Mouse (Mus musculus): ENCODE measurements around the gene Lypd4. TPM values are rescaled to one million over a fixed set of nuclear protein-coding genes. Genes with fewer than 3 reads are reported as not detected.

The Lypd4 gene
- 0.13 TPM in 1 of 2 replicates, not detected in the other for polyA plus RNA-seq (2015; fragmentation: Nextera tagmentation; extraction: Ambion mirVana)

GRCm38 (mm10) chr7:24869532-24870165 is at the start of gene Lypd4, which contains the start of gene Dmrtc2:
Lypd4 (minus strand) TSS chr7:24869941.
Dmrtc2 (plus strand) TSS chr7:24870057.
- 0 out of 2 replicates have a peak, but pooled peaks have one; percentile 45 for ATAC-seq (replicated peaks)
- no peak within 1 kb of the TSS for H3K4me3 ChIP-seq
- H3K9me3 ChIP-seq, result no peaks in the 10 kb centered on the region
- H3K4me1 ChIP-seq, result no peaks in the 10 kb centered on the region
- WGBS, result 51% methylated on average over 39 of the region's 41 CpGs
- H3K4me2 ChIP-seq, result no peak within 1 kb of the TSS; the same call in 1 of the 2 replicates
- no peak within 1 kb of the TSS for H3K27ac ChIP-seq
- 0 out of 2 replicates have a peak, but pooled peaks cover 4% of the 10 kb centered on the region for H3K27me3 ChIP-seq (replicated peaks)
- H3K9ac ChIP-seq, result no peak within 1 kb of the TSS
- H3K36me3 ChIP-seq (replicated peaks), result no peaks in the 10 kb centered on the region

GRCm38 (mm10) chr7:24918763-24919323 is 49.1 kb upstream of the Lypd4 start:
- Histone ChIP-seq H3K36me3 (replicated peaks) (peaks cover 44% of the 10 kb centered on the region), H3K27me3 (replicated peaks) (no peaks in the 10 kb centered on the region), H3K9ac (no peak overlapping the region), H3K27ac (no peak overlapping the region), H3K9me3 (no peaks in the 10 kb centered on the region), H3K4me2 (no peak overlapping the region), H3K4me1 (no peaks in the 10 kb centered on the region), H3K4me3 (no peak overlapping the region)
- 94% methylated on average over 20 of the region's 20 CpGs for WGBS
- ATAC-seq (replicated peaks), result no peak

- peaks cover 22% of the 10 kb centered on the region for H3K36me3 ChIP-seq (replicated peaks)
- no peak for ATAC-seq (replicated peaks)
- H3K4me2 ChIP-seq, result no peak overlapping the region
- H3K27ac ChIP-seq, result no peak overlapping the region
- H3K9ac ChIP-seq, result no peak overlapping the region
- WGBS, result 95% methylated on average over 14 of the region's 14 CpGs
- 0 out of 2 replicates have a peak, but pooled peaks cover 1% of the 10 kb centered on the region for H3K4me1 ChIP-seq
- H3K4me3 ChIP-seq, result no peak overlapping the region
- H3K9me3 ChIP-seq, result no peaks in the 10 kb centered on the region
- no peaks in the 10 kb centered on the region for H3K27me3 ChIP-seq (replicated peaks)
Measured at GRCm38 (mm10) chr7:24912480-24912879, 42.7 kb upstream of the Lypd4 start.

- Histone ChIP-seq H3K36me3 (replicated peaks) (0 out of 2 replicates have a peak, but pooled peaks cover 2% of the 10 kb centered on the region), H3K4me1 (peaks cover 38% of the 10 kb centered on the region), H3K9ac (no peak overlapping the region), H3K27ac (no peak overlapping the region), H3K4me2 (no peak overlapping the region), H3K4me3 (no peak overlapping the region), H3K9me3 (no peaks in the 10 kb centered on the region), H3K27me3 (replicated peaks) (no peaks in the 10 kb centered on the region)
- 45% methylated on average over 13 of the region's 13 CpGs for WGBS
- no peak for ATAC-seq (replicated peaks)
Measured at GRCm38 (mm10) chr7:24907211-24907748, 37.5 kb upstream of the Lypd4 start.

GRCm38 (mm10) chr7:24906551-24906950 is 36.8 kb upstream of the Lypd4 start:
- H3K4me3 ChIP-seq, result no peak overlapping the region
- no peak overlapping the region for H3K4me2 ChIP-seq
- H3K27ac ChIP-seq, result no peak overlapping the region
- H3K9ac ChIP-seq, result no peak overlapping the region; the same call in 1 of the 2 replicates
- no peaks in the 10 kb centered on the region for H3K27me3 ChIP-seq (replicated peaks)
- no peak for ATAC-seq (replicated peaks)
- 0 out of 2 replicates have a peak, but pooled peaks cover 2% of the 10 kb centered on the region for H3K36me3 ChIP-seq (replicated peaks)
- peaks cover 38% of the 10 kb centered on the region for H3K4me1 ChIP-seq
- WGBS, result 42% methylated on average over 6 of the region's 6 CpGs
- no peaks in the 10 kb centered on the region for H3K9me3 ChIP-seq

- 17% methylated on average over 3 of the region's 3 CpGs for WGBS
- ATAC-seq (replicated peaks), result peak; percentile 25
- no peaks in the 10 kb centered on the region for H3K9me3 ChIP-seq
- H3K4me2 ChIP-seq, result peak overlapping the region; percentile 79
- H3K36me3 ChIP-seq (replicated peaks), result 0 out of 2 replicates have a peak, but pooled peaks cover 2% of the 10 kb centered on the region
- no peaks in the 10 kb centered on the region for H3K27me3 ChIP-seq (replicated peaks)
- peak overlapping the region; percentile 82 for H3K9ac ChIP-seq
- peaks cover 38% of the 10 kb centered on the region for H3K4me1 ChIP-seq
- peak overlapping the region; percentile 89 for H3K27ac ChIP-seq
- peak overlapping the region; percentile 68 for H3K4me3 ChIP-seq
Measured at GRCm38 (mm10) chr7:24904936-24905335, 35.2 kb upstream of the Lypd4 start.

- peaks cover 38% of the 10 kb centered on the region for H3K4me1 ChIP-seq
- H3K9me3 ChIP-seq, result no peaks in the 10 kb centered on the region
- H3K4me3 ChIP-seq, result peak overlapping the region; percentile 68
- no peaks in the 10 kb centered on the region for H3K27me3 ChIP-seq (replicated peaks)
- WGBS, result under 1% methylated on average over 30 of the region's 30 CpGs
- 0 out of 2 replicates have a peak, but pooled peaks cover 2% of the 10 kb centered on the region for H3K36me3 ChIP-seq (replicated peaks)
- peak overlapping the region; percentile 79 for H3K4me2 ChIP-seq
- peak overlapping the region; percentile 89 for H3K27ac ChIP-seq
- H3K9ac ChIP-seq, result peak overlapping the region; percentile 82
- ATAC-seq (replicated peaks), result peak; percentile 98
Measured at GRCm38 (mm10) chr7:24904070-24904483, 34.3 kb upstream of the Lypd4 start.

- Histone ChIP-seq H3K27ac (no peak overlapping the region), H3K9me3 (no peaks in the 10 kb centered on the region), H3K4me1 (peaks cover 38% of the 10 kb centered on the region), H3K4me3 (peak overlapping the region; percentile 68), H3K4me2 (peak overlapping the region; percentile 79), H3K36me3 (replicated peaks) (0 out of 2 replicates have a peak, but pooled peaks cover 2% of the 10 kb centered on the region), H3K9ac (peak overlapping the region; percentile 71; the same call in 1 of the 2 replicates), H3K27me3 (replicated peaks) (no peaks in the 10 kb centered on the region)
- WGBS, result 42% methylated on average over 10 of the region's 10 CpGs
- no peak; the same call in 1 of the 2 replicates for ATAC-seq (replicated peaks)
Measured at GRCm38 (mm10) chr7:24903444-24903825, 33.7 kb upstream of the Lypd4 start.

- WGBS, result 8% methylated on average over 46 of the region's 68 CpGs
- Histone ChIP-seq H3K36me3 (replicated peaks) (no peaks in the 10 kb centered on the region), H3K4me3 (peak within 1 kb of the TSS; percentile 68), H3K4me1 (peaks cover 38% of the 10 kb centered on the region), H3K9ac (peak within 1 kb of the TSS; percentile 71), H3K9me3 (no peaks in the 10 kb centered on the region), H3K4me2 (peak within 1 kb of the TSS; percentile 79), H3K27me3 (replicated peaks) (no peaks in the 10 kb centered on the region), H3K27ac (peak within 1 kb of the TSS; percentile 89)
- no peak for ATAC-seq (replicated peaks)
Measured at GRCm38 (mm10) chr7:24902630-24903443, 33.1 kb upstream of the Lypd4 start, which contains the start of gene Arhgef1. Arhgef1 (plus strand) TSS chr7:24902912.

GRCm38 (mm10) chr7:24902264-24902629 is 32.5 kb upstream of the Lypd4 start:
- no peaks in the 10 kb centered on the region for H3K36me3 ChIP-seq (replicated peaks)
- peaks cover 35% of the 10 kb centered on the region for H3K4me1 ChIP-seq
- ATAC-seq (replicated peaks), result no peak
- peak overlapping the region; percentile 27; the same call in 1 of the 2 replicates for H3K27ac ChIP-seq
- H3K4me3 ChIP-seq, result peak overlapping the region; percentile 68; the same call in 1 of the 2 replicates
- no peaks in the 10 kb centered on the region for H3K9me3 ChIP-seq
- 46% methylated on average over 2 of the region's 2 CpGs for WGBS
- no peaks in the 10 kb centered on the region for H3K27me3 ChIP-seq (replicated peaks)
- no peak overlapping the region for H3K9ac ChIP-seq
- H3K4me2 ChIP-seq, result no peak overlapping the region

GRCm38 (mm10) chr7:24901842-24902241 is 32.1 kb upstream of the Lypd4 start:
- no peaks in the 10 kb centered on the region for H3K36me3 ChIP-seq (replicated peaks)
- no peak overlapping the region for H3K9ac ChIP-seq
- no peak overlapping the region for H3K27ac ChIP-seq
- H3K4me1 ChIP-seq, result peaks cover 31% of the 10 kb centered on the region
- no peak overlapping the region for H3K4me2 ChIP-seq
- no peak for ATAC-seq (replicated peaks)
- H3K27me3 ChIP-seq (replicated peaks), result no peaks in the 10 kb centered on the region
- WGBS, result 83% methylated on average over 1 of the region's 1 CpGs
- no peaks in the 10 kb centered on the region for H3K9me3 ChIP-seq
- no peak overlapping the region for H3K4me3 ChIP-seq

- H3K27me3 ChIP-seq (replicated peaks), result no peaks in the 10 kb centered on the region
- no peak for ATAC-seq (replicated peaks)
- no peaks in the 10 kb centered on the region for H3K9me3 ChIP-seq
- H3K27ac ChIP-seq, result no peak overlapping the region
- no peaks in the 10 kb centered on the region for H3K36me3 ChIP-seq (replicated peaks)
- 75% methylated on average over 6 of the region's 6 CpGs for WGBS
- H3K4me3 ChIP-seq, result no peak overlapping the region
- peaks cover 26% of the 10 kb centered on the region for H3K4me1 ChIP-seq
- no peak overlapping the region for H3K9ac ChIP-seq
- H3K4me2 ChIP-seq, result no peak overlapping the region
Measured at GRCm38 (mm10) chr7:24901114-24901513, 31.4 kb upstream of the Lypd4 start.

All from midbrain, embryonic 15.5 days (tissue).